Comparison of ENCODE assay signal across 8 mouse cellular contexts in the genomic region with DNA sequence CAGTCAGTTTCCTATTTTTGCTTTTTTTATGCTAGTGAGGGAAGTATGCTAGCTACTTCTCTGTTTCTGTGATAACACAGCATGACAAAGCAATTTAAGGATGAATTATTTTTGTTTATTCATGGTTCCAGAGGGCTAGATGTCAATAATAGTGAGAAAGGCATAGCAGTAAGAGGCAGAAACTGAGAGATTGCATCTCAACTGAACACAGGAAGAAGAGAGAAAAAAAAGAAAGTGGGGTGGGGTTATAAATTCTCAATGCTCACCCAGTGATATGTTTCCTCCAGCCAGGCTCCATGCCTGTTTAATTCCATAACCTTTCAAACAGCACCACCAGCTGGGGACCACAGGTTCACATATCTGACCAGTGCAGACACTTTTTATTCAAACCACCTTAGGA. TPM values are rescaled to one million over a fixed set of nuclear protein-coding genes. Genes with fewer than 3 reads are reported as not detected.
DNase-seq lines count a peak whose midpoint lies in the region; ATAC-seq and TF ChIP-seq lines count a peak whose summit lies in the region.

No protein-coding gene starts in this region.

- peak; percentile 54 for ATAC-seq in liver, embryonic 15.5 days (ENCODE audit: insufficient read depth)
- ATAC-seq in stomach, postnatal 0 days (ENCODE audit: low FRiP score, low TSS enrichment) = no peak

- H3K27me3 ChIP-seq in liver, embryonic 15.5 days = no peaks in the 10 kb centered on the region
- no peaks in the 10 kb centered on the region for H3K27me3 ChIP-seq in stomach, postnatal 0 days (ENCODE audit: control insufficient read depth, insufficient read depth, low read length)

- no peak overlapping the region for H3K4me2 ChIP-seq in liver, embryonic 15.5 days
- no peak overlapping the region for H3K4me2 ChIP-seq in stomach, postnatal 0 days (replicated peaks; ENCODE audit: low read depth)

- H3K9me3 ChIP-seq in liver, embryonic 15.5 days (replicated peaks) = no peaks in the 10 kb centered on the region
- no peaks in the 10 kb centered on the region for H3K9me3 ChIP-seq in stomach, postnatal 0 days (ENCODE audit: control insufficient read depth, low read length)

- no peak for DNase-seq in gastrocnemius, adult 2 months
- DNase-seq in gastrocnemius, postnatal 10 days = no peak
- DNase-seq in 416B (ENCODE audit: low read depth) = peak; percentile 5
- DNase-seq in c-Kit-positive CD71-positive TER-119-positive erythroid progenitor cells, embryonic 14.5 days (ENCODE audit: low spot score) = peak; percentile 66
- peak; percentile 4 to 12 for DNase-seq in frontal cortex, postnatal 10 days (ENCODE audit: low spot score in 2 of 2)
- peak; percentile 19 for DNase-seq in stomach, postnatal 0 days (ENCODE audit: low spot score)
- DNase-seq in thymus, postnatal 14 days = no peak

- peak; percentile 7; the same call in 1 of the 2 replicates for TF ChIP-seq CTCF in gastrocnemius, adult 2 months (IDR thresholded peaks at IDR 0.05)
- TF ChIP-seq CTCF in stomach, postnatal 0 days (IDR thresholded peaks at IDR 0.05; ENCODE audit: low read depth) = peak; percentile 61

- no peak overlapping the region for H3K27ac ChIP-seq in gastrocnemius, adult 2 months
- H3K27ac ChIP-seq in liver, embryonic 15.5 days (replicated peaks) = peak overlapping the region; percentile 80
- H3K27ac ChIP-seq in stomach, postnatal 0 days (replicated peaks) = no peak overlapping the region

- H3K4me1 ChIP-seq in liver, embryonic 15.5 days (replicated peaks) = peaks cover 45% of the 10 kb centered on the region
- H3K4me1 ChIP-seq in stomach, postnatal 0 days (replicated peaks; ENCODE audit: control insufficient read depth, insufficient read depth) = no peaks in the 10 kb centered on the region

- no peak overlapping the region for H3K9ac ChIP-seq in liver, embryonic 15.5 days
- H3K9ac ChIP-seq in stomach, postnatal 0 days (ENCODE audit: low read length) = no peak overlapping the region

- no peak for TF ChIP-seq EP300 in stomach, postnatal 0 days (optimal IDR thresholded peaks at IDR 0.05)

- H3K36me3 ChIP-seq in liver, embryonic 15.5 days (replicated peaks) = no peaks in the 10 kb centered on the region
- no peaks in the 10 kb centered on the region for H3K36me3 ChIP-seq in stomach, postnatal 0 days (ENCODE audit: control insufficient read depth, insufficient read depth, low read length)

- no peak overlapping the region for H3K4me3 ChIP-seq in gastrocnemius, adult 2 months
- H3K4me3 ChIP-seq in liver, embryonic 15.5 days (replicated peaks) = no peak overlapping the region
- H3K4me3 ChIP-seq in stomach, postnatal 0 days (ENCODE audit: low read depth, low read length) = no peak overlapping the region

- intact Hi-C loops in gastrocnemius, adult 2 months (cut with DNase I) = no loop called here

RNA-seq across cellular contexts. Expression of gene Mmrn1, which starts 6.6 kb away (rescaled TPM):
- 1 to 10 TPM in 1 of 2 experiments, under 1 TPM in 1; 0.92 to 2.0 TPM for total RNA-seq in gastrocnemius, adult 2 months (2021)
- 1 to 10 TPM; 1.2 to 1.4 TPM for total RNA-seq in gastrocnemius, postnatal 10 days (2021)
- polyA plus RNA-seq in liver, embryonic 15.5 days (2015; fragmentation: Nextera tagmentation; extraction: Ambion mirVana) = 3.6 and 4.1 TPM in 2 replicates
- polyA plus RNA-seq in stomach, postnatal 0 days (2015; fragmentation: Nextera tagmentation; extraction: Ambion mirVana) = 1.6 and 1.8 TPM in 2 replicates

Comparison
In these comparisons a context has a peak if more than half of its experiments do, and no peak if none do; other contexts are left out.
1. DNase-seq: peak in 416B (single experiment), c-Kit-positive CD71-positive TER-119-positive erythroid progenitor cells, embryonic 14.5 days (single experiment), frontal cortex, postnatal 10 days (2 of 2) and stomach, postnatal 0 days (single experiment); none in gastrocnemius, adult 2 months (single experiment), gastrocnemius, postnatal 10 days (single experiment) and thymus, postnatal 14 days (single experiment).